Mouse (Mus musculus) small intestine, adult 2 months (tissue): ENCODE results near the gene Zfand2b.

ENCODE experiments used
- CTCF ChIP-seq: fragments of 200-500 bp; IDR thresholded peaks from 2 replicates; pipeline ENCODE4 v1.5.1; 2012; ENCODE audit warnings: low read depth, mild to moderate bottlenecking, control low read depth, inconsistent platforms, low read length, moderate library complexity, mixed read lengths; ENCODE audit not compliant: insufficient replicate concordance, insufficient read length; ENCODE audit errors: extremely low read depth
- POLR2A ChIP-seq: fragments of 200-500 bp; IDR thresholded peaks from 2 replicates; pipeline ENCODE4 v1.6.1; 2012; ENCODE audit warnings: low read depth, mild to moderate bottlenecking, control low read depth, inconsistent platforms, low read length, moderate library complexity

GRCm38 (mm10) chr1:75136730-75137129, 31.7 kb upstream of the Zfand2b start:
- TF ChIP-seq CTCF (no peak), POLR2A (no peak)
